Mouse (Mus musculus): ENCODE measurements around the gene Mmrn2. TPM values are rescaled to one million over a fixed set of nuclear protein-coding genes. Genes with fewer than 3 reads are reported as not detected.
"Not testable (repeated sequence)": the region's sequence is repeated elsewhere in the genome, so short reads cannot be mapped to it uniquely, and the experiment has no call there.

Gene Mmrn2
- polyA plus RNA-seq, 1 experiment from 2014 or later: 3.7 TPM

GRCm38 (mm10) chr14:34362726-34363445 lies 12.4 kb upstream of the Mmrn2 start:
- peaks cover 18% of the 10 kb centered on the region for H3K4me1 ChIP-seq
- 29% methylated on average over 18 of the region's 18 CpGs for WGBS (ENCODE audit: insufficient replicate concordance)
- H3K27me3 ChIP-seq (replicated peaks): peaks cover 10% of the 10 kb centered on the region; the same call in 1 of the 2 replicates
- H3K27ac ChIP-seq: no peak overlapping the region
- H3K9me3 ChIP-seq (replicated peaks): 0 out of 2 replicates have a peak, but pooled peaks cover 5% of the 10 kb centered on the region
- peak overlapping the region; percentile 70 for H3K4me2 ChIP-seq
- no peaks in the 10 kb centered on the region for H3K36me3 ChIP-seq
- ATAC-seq: peak; percentile 19; the same call in 1 of the 2 replicates
- H3K4me3 ChIP-seq: 0 out of 2 replicates have a peak overlapping the region, but pooled peaks have one; percentile 41
- peak overlapping the region; percentile 4; the same call in 1 of the 2 replicates for H3K9ac ChIP-seq

DNA sequence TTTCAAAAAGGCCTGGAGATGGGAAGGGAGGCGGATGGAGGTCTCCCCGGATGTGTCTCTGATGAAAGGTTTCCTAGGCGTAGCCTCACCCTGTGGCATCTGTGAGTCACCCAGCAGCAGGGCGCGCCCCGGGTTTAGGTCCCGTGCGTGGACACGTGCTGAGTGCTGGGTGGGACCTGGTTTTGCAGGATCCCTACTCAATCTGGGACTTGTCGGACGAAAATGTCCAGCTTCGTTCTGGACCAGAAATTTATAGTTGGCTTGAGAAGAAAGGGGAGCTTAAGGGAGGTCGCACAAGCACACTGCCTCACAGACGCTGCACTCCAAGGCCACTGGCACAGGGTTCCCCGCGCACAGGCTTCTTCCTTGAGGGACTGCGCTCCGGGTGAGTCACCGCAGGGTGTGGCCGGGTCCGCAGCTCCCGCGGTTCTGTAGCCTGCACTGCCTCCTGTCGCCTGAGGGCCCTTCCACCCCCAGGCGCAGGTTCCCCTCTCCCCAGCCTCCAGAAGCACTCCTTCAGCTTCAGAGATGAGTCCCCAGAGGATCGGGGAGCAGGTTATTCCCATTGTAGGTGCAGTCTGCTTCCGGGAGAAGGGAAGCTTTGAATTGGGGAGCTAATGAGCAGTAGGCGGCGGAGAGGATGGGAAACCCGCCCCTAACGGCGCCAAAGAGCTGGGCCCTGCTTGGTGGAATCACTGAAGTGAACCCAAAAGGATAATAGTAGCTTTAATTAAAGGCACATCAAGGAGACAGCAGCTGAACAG lies 11.6 kb upstream of the Mmrn2 start:
- H3K36me3 ChIP-seq: no peaks in the 10 kb centered on the region
- 10% methylated on average over 32 of the region's 32 CpGs for WGBS (ENCODE audit: insufficient replicate concordance)
- H3K27me3 ChIP-seq (replicated peaks): 0 out of 2 replicates have a peak, but pooled peaks cover 10% of the 10 kb centered on the region
- H3K4me2 ChIP-seq: peak overlapping the region; percentile 70
- 0 out of 2 replicates have a peak, but pooled peaks cover 5% of the 10 kb centered on the region for H3K9me3 ChIP-seq (replicated peaks)
- no peak overlapping the region for H3K27ac ChIP-seq
- H3K4me1 ChIP-seq: peaks cover 18% of the 10 kb centered on the region
- H3K9ac ChIP-seq: peak overlapping the region; percentile 4
- H3K4me3 ChIP-seq: peak overlapping the region; percentile 41
- ATAC-seq: peak; percentile 55

DNA sequence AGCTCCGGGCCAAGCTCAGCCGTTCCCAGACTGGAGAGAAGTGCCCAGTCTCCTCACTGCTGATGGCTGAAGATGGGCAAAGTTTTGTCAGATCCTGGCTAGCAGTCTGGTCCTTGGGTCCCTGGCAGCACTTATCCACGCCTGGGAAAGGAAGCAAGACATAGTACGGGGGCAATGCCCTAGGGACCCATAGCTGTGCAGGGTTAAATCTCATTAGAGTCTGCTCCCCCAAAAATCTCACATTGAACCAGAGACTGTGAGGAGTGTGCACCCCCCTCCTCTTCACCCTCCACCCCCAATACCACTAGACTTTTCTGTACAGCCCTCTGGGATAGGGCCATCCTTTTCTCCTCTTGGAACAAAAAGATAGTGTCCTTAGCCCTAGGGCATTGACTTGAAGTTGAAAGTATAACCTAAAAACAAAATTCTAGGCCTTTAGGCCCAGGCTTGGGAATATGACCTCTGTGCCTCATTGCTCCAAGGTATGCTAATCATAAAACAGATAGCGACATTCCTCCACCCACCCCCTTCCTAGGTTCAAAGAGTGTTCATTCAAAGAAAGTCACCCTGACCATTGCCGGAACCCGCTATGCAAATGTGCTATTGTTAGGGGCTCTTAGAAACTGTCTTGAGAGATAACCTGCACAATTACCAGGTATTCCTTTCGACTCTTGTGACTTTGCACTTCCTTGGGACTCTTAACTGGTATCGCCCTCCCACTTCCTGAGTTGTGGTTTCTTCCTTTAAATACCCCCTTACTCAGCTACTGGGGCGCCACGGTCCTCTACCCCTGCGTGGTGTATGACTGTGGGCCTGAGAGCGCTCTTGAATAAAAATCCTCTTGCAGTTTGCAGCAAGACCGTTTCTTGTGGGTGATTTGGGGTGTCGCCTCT lies 10.8 kb upstream of the Mmrn2 start:
- not testable (repeated sequence) for H3K27ac ChIP-seq, H3K9ac ChIP-seq

DNA sequence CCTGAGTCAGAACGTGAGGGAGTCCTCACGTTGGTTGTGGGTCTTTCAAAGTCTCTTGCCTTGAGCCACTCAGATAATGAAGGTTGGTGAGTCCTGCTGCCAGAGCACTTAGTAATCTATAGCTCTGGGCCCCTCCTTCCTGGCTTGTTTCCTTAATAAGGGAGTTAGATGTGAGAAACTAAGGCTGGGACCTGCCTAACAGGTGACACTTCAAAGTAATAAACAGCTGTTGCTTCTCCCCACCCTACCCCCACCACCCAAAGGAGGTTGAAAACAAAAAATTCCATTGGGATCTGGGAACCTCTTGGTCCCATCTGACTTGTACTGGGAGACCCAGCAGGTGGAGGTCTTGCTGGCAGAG lies 10.1 kb upstream of the Mmrn2 start:
- H3K4me2 ChIP-seq: no peak overlapping the region
- WGBS (ENCODE audit: insufficient replicate concordance): 76% methylated on average over 2 of the region's 2 CpGs
- 0 out of 2 replicates have a peak, but pooled peaks cover 5% of the 10 kb centered on the region for H3K9me3 ChIP-seq (replicated peaks)
- H3K27ac ChIP-seq: no peak overlapping the region
- H3K36me3 ChIP-seq: no peaks in the 10 kb centered on the region
- H3K4me3 ChIP-seq: no peak overlapping the region
- H3K27me3 ChIP-seq (replicated peaks): 0 out of 2 replicates have a peak, but pooled peaks cover 10% of the 10 kb centered on the region
- peaks cover 18% of the 10 kb centered on the region for H3K4me1 ChIP-seq
- no peak overlapping the region for H3K9ac ChIP-seq
- no peak for ATAC-seq

More for the DNA sequence above, 10.8 kb upstream of the Mmrn2 start:
- H3K4me2 ChIP-seq: peak overlapping the region; percentile 70
- not testable (repeated sequence) for H3K4me3 ChIP-seq; H3K36me3 ChIP-seq; H3K9me3 ChIP-seq (replicated peaks); ATAC-seq
- WGBS (ENCODE audit: insufficient replicate concordance): 67% methylated on average over 15 of the region's 15 CpGs
- peaks cover 18% of the 10 kb centered on the region for H3K4me1 ChIP-seq
- H3K27me3 ChIP-seq (replicated peaks): 0 out of 2 replicates have a peak, but pooled peaks cover 10% of the 10 kb centered on the region

DNA sequence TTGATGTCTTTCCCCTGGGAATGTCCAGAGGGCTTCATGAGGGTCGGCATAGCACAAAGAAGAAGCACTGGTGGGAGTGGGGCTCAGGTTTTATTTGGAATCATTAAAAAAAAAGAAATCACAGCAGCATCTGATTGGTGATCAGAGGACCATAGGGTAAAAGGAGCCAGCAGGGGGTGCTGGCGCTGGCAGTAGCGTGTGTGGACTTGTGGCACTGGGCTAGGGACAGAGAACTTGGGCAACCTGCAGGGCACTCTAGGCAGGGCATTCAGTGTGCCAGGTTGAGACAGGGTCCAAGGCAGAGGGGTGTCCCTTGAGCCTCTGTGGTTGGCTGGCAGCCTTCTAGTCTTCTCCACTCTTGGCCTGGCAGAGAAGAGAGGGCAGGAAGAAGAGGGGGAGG lies 5.1 kb upstream of the Mmrn2 start:
- H3K4me3 ChIP-seq: no peak overlapping the region
- no peak overlapping the region for H3K4me2 ChIP-seq
- no peak overlapping the region for H3K27ac ChIP-seq
- H3K36me3 ChIP-seq: no peaks in the 10 kb centered on the region
- 0 out of 2 replicates have a peak, but pooled peaks cover 5% of the 10 kb centered on the region for H3K4me1 ChIP-seq
- 0 out of 2 replicates have a peak, but pooled peaks cover 4% of the 10 kb centered on the region for H3K9me3 ChIP-seq (replicated peaks)
- WGBS (ENCODE audit: insufficient replicate concordance): 40% methylated on average over 3 of the region's 3 CpGs
- ATAC-seq: no peak
- H3K27me3 ChIP-seq (replicated peaks): no peaks in the 10 kb centered on the region
- no peak overlapping the region for H3K9ac ChIP-seq

GRCm38 (mm10) chr14:34370921-34371320 lies 4.3 kb upstream of the Mmrn2 start:
- ATAC-seq: no peak
- 65% methylated on average over 3 of the region's 3 CpGs for WGBS (ENCODE audit: insufficient replicate concordance)
- H3K4me1 ChIP-seq: 0 out of 2 replicates have a peak, but pooled peaks cover 5% of the 10 kb centered on the region

DNA sequence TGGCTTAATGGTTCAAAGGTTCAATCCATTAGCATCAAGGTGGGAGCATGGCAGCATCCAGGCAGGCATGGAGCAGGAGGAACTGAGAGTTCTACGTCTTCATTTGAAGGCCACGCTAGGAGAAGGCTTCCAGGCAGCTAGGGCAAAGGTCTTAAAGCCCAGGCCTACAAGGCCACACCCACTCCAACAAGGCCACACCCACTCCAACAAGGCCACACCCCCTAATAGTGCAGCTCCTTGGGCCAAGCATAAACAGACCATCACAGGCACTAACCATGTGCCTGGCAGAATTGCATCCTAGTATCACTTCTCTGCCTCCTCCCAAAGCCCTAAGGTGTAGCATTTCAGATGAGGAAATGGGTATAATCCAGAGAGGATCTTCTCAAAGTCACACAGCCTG lies 3.5 kb upstream of the Mmrn2 start:
- ATAC-seq: peak; percentile 30; the same call in 1 of the 2 replicates
- Histone ChIP-seq H3K4me3 (no peak overlapping the region), H3K27ac (no peak overlapping the region), H3K4me1 (0 out of 2 replicates have a peak, but pooled peaks cover 5% of the 10 kb centered on the region), H3K36me3 (no peaks in the 10 kb centered on the region), H3K9ac (no peak overlapping the region), H3K9me3 (replicated peaks) (no peaks in the 10 kb centered on the region), H3K4me2 (no peak overlapping the region), H3K27me3 (replicated peaks) (no peaks in the 10 kb centered on the region)
- WGBS (ENCODE audit: insufficient replicate concordance): 61% methylated on average over 2 of the region's 2 CpGs

More at GRCm38 (mm10) chr14:34370921-34371320, 4.3 kb upstream of the Mmrn2 start:
- Histone ChIP-seq H3K27ac (no peak overlapping the region), H3K4me3 (no peak overlapping the region), H3K4me2 (no peak overlapping the region), H3K27me3 (replicated peaks) (no peaks in the 10 kb centered on the region), H3K36me3 (no peaks in the 10 kb centered on the region), H3K9me3 (replicated peaks) (no peaks in the 10 kb centered on the region), H3K9ac (no peak overlapping the region)

DNA sequence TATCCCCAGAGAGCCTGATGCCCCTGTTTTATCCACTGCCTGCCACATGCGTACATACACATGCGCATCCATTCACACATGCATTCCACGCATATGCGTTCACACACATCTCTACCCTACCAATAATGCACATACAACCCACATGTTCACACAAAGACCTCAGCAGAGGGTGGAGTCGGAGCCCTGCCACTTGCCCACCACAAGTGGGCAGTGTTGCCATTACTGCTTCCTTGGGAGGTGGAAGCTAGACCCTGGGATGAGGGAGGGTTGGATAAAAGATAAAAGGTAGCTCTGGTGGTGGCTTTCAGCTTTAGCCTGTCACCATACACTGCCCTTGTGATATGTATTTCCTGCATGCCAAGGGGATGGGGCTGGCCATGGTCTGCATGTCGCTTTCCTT lies 2.6 kb upstream of the Mmrn2 start:
- Histone ChIP-seq H3K36me3 (no peaks in the 10 kb centered on the region), H3K9ac (no peak overlapping the region), H3K27ac (no peak overlapping the region), H3K4me3 (no peak overlapping the region), H3K27me3 (replicated peaks) (no peaks in the 10 kb centered on the region), H3K4me1 (0 out of 2 replicates have a peak, but pooled peaks cover 5% of the 10 kb centered on the region), H3K9me3 (replicated peaks) (no peaks in the 10 kb centered on the region), H3K4me2 (no peak overlapping the region)
- WGBS (ENCODE audit: insufficient replicate concordance): 75% methylated on average over 6 of the region's 6 CpGs
- no peak for ATAC-seq

DNA sequence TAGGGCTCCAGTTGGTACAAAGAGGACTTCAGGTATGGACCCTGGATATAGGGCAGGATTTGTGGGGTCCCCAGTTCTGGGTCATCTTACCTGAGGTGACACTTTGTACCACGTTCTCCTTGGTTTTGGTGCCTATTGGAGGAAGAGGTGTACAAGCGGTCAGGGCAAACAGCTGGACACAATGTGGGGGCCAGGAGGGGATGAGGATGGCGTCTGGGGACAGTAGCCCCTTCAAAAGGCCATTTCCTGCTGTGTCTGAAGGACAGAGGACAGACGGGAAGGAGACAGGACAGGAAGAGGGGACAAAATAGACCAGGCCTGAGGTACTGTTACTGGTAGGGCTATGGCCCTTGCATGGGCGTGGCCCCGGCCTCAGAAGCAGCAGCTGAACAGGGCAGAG lies 1.7 kb upstream of the Mmrn2 start:
- no peaks in the 10 kb centered on the region for H3K27me3 ChIP-seq (replicated peaks)
- WGBS (ENCODE audit: insufficient replicate concordance): 68% methylated on average over 6 of the region's 6 CpGs
- no peak overlapping the region for H3K4me3 ChIP-seq
- H3K4me1 ChIP-seq: 0 out of 2 replicates have a peak, but pooled peaks cover 5% of the 10 kb centered on the region
- H3K4me2 ChIP-seq: no peak overlapping the region
- H3K36me3 ChIP-seq: no peaks in the 10 kb centered on the region
- no peak overlapping the region for H3K27ac ChIP-seq
- no peak overlapping the region for H3K9ac ChIP-seq
- no peak for ATAC-seq
- no peaks in the 10 kb centered on the region for H3K9me3 ChIP-seq (replicated peaks)

DNA sequence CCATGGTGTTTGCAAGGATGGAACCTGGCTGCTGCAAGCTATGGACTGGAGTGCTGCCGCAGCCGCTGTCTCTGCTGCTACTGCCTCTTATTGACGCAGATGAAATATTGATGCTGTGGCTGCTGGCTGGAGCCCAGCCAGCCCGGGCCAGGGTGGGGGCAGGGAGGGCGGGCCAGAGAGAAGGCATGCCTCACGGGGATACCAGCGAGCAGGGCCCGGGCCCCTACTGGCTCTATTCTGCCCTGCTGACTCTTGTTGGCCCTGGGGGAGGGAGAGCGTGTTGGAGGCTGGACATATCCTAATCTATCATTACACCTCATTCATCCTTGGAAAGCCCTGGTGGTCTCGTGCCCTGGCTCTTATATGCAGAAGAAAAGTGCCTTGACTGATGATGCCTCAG lies 688 bp upstream of the Mmrn2 start, which contains the start of gene Sncg:
Gene Sncg (minus strand): TSS at position 213 of the 400 bp plus-strand sequence.
- WGBS (ENCODE audit: insufficient replicate concordance): 51% methylated on average over 10 of the region's 10 CpGs
- Histone ChIP-seq H3K4me2 (no peak within 1 kb of the TSS), H3K27me3 (replicated peaks) (no peaks in the 10 kb centered on the region), H3K27ac (no peak within 1 kb of the TSS), H3K9me3 (replicated peaks) (no peaks in the 10 kb centered on the region), H3K4me3 (no peak within 1 kb of the TSS), H3K4me1 (0 out of 2 replicates have a peak, but pooled peaks cover 5% of the 10 kb centered on the region), H3K36me3 (no peaks in the 10 kb centered on the region), H3K9ac (no peak within 1 kb of the TSS)
- ATAC-seq: no peak

DNA sequence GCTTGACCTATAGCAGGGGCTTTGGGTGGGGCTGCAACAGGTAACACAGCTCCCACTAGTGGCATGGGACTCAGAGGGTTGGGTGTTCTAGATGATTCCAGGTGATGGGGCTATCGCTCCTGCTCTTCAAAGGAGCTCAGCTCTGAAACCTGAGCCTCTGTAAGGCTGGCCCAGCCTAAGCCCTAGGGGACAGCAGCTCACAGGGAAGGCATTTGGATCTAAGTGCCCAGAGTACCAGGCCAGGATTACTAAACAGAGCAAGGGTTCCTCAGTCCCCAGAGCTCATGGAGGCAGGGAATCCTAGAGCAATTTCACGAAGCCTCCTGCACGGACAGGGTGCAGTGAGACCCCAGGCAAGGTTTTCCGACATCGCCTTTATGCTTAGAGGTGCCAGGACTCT lies 676 bp downstream of the Mmrn2 start:
- H3K27ac ChIP-seq: no peak overlapping the region
- peak overlapping the region; percentile 4; the same call in 1 of the 2 replicates for H3K4me2 ChIP-seq
- no peak for ATAC-seq

More for the DNA sequence above, 676 bp downstream of the Mmrn2 start:
- Histone ChIP-seq H3K36me3 (no peaks in the 10 kb centered on the region), H3K4me3 (no peak overlapping the region), H3K27me3 (replicated peaks) (no peaks in the 10 kb centered on the region), H3K9me3 (replicated peaks) (no peaks in the 10 kb centered on the region), H3K9ac (no peak overlapping the region), H3K4me1 (0 out of 2 replicates have a peak, but pooled peaks cover 5% of the 10 kb centered on the region)
- WGBS (ENCODE audit: insufficient replicate concordance): 68% methylated on average over 5 of the region's 5 CpGs
